Mouse (Mus musculus) spleen, postnatal 10 days (tissue): ENCODE measurements around the gene Mefv.
"Not testable (repeated sequence)": the region's sequence is repeated elsewhere in the genome, so short reads cannot be mapped to it uniquely, and the experiment has no call there.

Experiments
- DNase-seq, 2 experiments: peaks; one replicate each; pipeline ENCODE4 v3.0.0; 2021 to 2022; ENCODE audit warnings: low spot score in 2 of 2

Gene Mefv

GRCm38 (mm10) chr16:3717980-3718379, at the start of gene Mefv:
Gene Mefv (minus strand): TSS chr16:3718097.
- no peak for DNase-seq

GRCm38 (mm10) chr16:3748976-3749375, 31.1 kb upstream of the Mefv start:
- no peak for DNase-seq

GRCm38 (mm10) chr16:3745656-3746055, 27.8 kb upstream of the Mefv start:
- DNase-seq = no peak

- peak; percentile 68 to 72 for DNase-seq
Observed at GRCm38 (mm10) chr16:3744186-3744700, 26.3 kb upstream of the Mefv start.

- peak; percentile 80 to 90 for DNase-seq
Observed at GRCm38 (mm10) chr16:3743503-3744185, 25.7 kb upstream of the Mefv start, which contains the start of gene Zfp263. Gene Zfp263 (plus strand): TSS chr16:3744093.

- DNase-seq = no peak
Observed at GRCm38 (mm10) chr16:3742466-3742865, 24.6 kb upstream of the Mefv start.

- DNase-seq = no peak
Observed at GRCm38 (mm10) chr16:3733198-3733732, 15.4 kb upstream of the Mefv start.

GRCm38 (mm10) chr16:3732612-3733011, 14.7 kb upstream of the Mefv start:
- DNase-seq = no peak

GRCm38 (mm10) chr16:3727980-3728720, 10.3 kb upstream of the Mefv start:
- no peak for DNase-seq

- no peak for DNase-seq
Observed at GRCm38 (mm10) chr16:3723231-3723630, 5.3 kb upstream of the Mefv start.

GRCm38 (mm10) chr16:3714731-3715130, 3.2 kb downstream of the Mefv start:
- no peak for DNase-seq

- no peak for DNase-seq
Observed at GRCm38 (mm10) chr16:3706680-3707079, 11.2 kb downstream of the Mefv start.

GRCm38 (mm10) chr16:3700893-3701292, 17.0 kb downstream of the Mefv start:
- no peak for DNase-seq

GRCm38 (mm10) chr16:3699281-3699680, 18.6 kb downstream of the Mefv start:
- peak in 1 of 2 experiments; percentile 22 for DNase-seq

GRCm38 (mm10) chr16:3689608-3690007, 28.3 kb downstream of the Mefv start:
- not testable (repeated sequence) for DNase-seq
